Mouse (Mus musculus): Measurements from ENCODE around the gene Bola3.

The Bola3 gene
- long read RNA-seq, experiment 1, transcript Bola3-207 (4 exons, 2,312 nt), result major isoform, 187 of 199 reads
- long read RNA-seq, experiment 1, partial matches to known transcripts, result 0 of 199 reads
- long read RNA-seq, experiment 1, other reads (novel, unspliced or antisense), result 9 of 199 reads
- long read RNA-seq, experiment 2, transcript Bola3-207 (4 exons, 2,312 nt), result major isoform, 159 of 164 reads
- long read RNA-seq, experiment 2, partial matches to known transcripts, result 0 of 164 reads
- long read RNA-seq, experiment 2, other reads (novel, unspliced or antisense), result 4 of 164 reads

GRCm38 (mm10) chr6:83348873-83349272 lies at the start of gene Bola3:
Gene Bola3, plus strand, starts transcription at chr6:83349147.
- intact Hi-C loops (cut with DNase I), result no loop called here

DNA sequence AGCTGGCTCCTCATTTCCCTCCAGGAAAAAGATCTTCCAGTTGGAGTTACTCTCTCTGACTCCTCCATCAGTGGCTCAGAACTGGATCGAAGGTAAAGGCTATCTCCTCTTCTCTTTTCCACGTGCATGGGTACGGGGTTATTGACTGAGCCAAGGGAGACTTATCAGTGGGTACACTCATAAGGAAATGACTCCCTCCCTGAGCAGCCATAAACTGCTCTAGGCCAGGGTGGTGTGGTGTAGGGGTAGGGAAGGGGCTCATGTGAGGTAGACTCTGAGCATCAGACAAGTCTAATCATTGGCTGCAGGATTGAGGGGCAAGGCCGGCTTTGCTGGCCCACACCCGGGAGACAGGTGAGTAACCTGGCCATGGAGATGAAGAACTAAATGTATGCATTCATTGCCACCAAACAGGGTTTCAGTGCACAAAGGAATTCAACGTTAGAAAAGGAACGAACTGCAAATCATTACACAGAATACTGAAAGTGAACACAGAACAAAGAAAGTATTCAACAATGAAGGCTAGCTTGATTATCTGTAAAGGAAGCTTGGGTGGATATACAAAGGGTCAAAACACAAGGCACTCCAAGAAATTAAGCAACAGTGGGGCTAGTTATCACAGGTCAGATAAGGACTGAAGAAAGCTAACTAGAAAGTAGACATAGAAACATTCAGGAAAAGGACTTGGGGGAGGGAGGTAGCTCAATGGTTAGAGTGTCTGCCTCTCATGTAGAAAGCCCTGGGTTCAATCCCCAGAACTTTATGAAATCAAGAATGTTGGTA lies 48.3 kb upstream of the Bola3 start:
- intact Hi-C loops (cut with DNase I), result no loop called here

- intact Hi-C loops (cut with DNase I), result no loop called here
Measured at GRCm38 (mm10) chr6:83301294-83301693, 47.7 kb upstream of the Bola3 start.

DNA sequence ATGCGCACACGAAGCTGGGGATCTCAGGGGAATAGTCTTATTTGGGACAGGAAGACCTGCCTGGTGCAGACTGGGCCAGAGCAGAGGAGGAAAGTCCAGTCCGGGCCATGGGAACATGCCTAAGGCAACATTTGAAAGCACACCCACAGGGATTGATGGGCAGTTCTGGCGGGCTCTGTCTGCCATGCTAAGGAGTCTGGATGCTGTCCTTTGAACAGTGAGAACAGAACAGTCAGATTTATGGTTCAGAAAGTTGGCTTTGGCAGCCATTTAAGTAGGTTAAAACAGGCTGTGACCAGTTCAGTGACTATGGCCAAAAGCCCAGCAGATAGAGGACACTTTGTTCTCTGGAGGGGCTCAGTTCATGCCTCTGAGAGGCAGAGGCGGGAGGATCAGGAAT lies 46.7 kb upstream of the Bola3 start:
- intact Hi-C loops (cut with DNase I), result no loop called here

DNA sequence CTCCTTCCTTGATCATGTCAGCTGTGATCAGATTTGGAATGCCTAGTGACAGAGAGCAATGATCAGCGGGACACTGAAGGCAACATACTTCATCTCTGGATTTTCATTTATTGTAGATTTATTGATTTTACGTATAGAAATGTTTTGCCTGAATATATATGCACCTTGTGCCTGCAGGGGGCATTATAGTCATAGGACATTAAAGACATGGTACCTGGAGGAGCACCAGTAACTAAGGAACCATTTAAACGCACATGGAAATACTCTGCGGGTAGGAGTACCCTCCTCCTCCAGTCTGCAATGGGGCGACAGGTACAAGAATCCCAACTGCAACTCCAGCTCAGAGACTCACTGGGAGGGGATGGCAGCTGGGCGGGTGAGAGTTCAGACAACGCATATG lies 39.9 kb upstream of the Bola3 start:
- intact Hi-C loops (cut with DNase I), result no loop called here

DNA sequence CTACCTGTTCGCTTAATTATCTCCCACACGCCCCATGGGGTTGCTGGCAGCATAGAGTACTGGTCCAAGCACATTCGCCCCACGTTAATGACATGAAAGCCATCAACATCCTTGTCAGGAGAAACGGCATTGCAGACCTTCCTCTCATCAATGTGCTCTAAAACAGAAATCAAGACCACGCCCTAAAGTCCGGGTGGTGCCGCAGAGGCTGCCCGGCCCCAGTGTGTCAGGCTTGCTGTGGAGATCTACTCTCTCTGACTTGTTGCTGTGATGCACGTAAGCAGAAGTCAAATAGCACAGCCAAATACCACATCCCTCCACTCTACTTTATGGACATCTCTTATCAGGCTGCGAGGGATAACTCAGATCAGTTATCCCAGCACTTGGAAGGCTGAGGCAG lies 37.7 kb upstream of the Bola3 start:
- intact Hi-C loops (cut with DNase I), result no loop called here

- intact Hi-C loops (cut with DNase I), result no loop called here
Measured at GRCm38 (mm10) chr6:83312021-83312420, 36.9 kb upstream of the Bola3 start.

- intact Hi-C loops (cut with DNase I), result no loop called here
Measured at GRCm38 (mm10) chr6:83312514-83312913, 36.4 kb upstream of the Bola3 start.

DNA sequence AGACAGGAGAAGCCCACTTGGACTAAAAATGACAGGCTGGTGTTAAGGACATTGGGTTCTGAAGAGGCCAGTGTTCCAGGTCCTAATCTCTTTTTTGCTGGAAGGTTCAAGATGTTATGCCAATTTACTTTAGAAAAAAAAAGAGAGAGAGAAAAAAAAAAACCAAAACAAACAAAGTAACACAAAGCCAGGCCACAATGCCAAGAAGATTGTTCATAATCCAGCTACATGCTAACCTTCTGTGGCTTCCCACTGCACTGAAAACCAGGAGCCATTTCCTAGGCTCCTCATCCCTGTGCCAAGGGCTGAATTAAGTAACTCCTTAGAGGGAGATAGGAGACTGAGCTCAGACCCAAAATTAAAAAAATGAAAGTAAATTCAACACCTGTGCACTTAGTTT lies 33.7 kb upstream of the Bola3 start:
- intact Hi-C loops (cut with DNase I), result no loop called here

DNA sequence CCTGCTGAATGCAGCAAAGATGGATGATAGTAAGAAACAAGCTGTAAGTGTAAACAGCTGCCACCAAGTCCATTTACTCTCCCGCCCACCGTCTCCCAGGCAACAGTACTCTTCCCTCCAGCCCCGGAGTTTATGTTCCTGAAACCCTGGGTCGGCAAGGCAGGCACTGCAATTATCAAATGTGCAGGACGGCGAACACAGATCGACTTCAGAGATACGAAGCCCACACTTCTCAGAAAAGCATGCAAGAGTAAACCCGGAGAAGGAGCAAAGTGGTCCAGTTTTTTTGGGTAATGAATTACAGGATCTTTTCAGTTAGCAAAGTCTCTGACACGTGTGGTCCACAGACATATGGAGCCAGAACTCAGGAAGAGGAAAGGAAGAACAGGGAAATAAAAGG lies 32.9 kb upstream of the Bola3 start:
- intact Hi-C loops (cut with DNase I), result no loop called here

DNA sequence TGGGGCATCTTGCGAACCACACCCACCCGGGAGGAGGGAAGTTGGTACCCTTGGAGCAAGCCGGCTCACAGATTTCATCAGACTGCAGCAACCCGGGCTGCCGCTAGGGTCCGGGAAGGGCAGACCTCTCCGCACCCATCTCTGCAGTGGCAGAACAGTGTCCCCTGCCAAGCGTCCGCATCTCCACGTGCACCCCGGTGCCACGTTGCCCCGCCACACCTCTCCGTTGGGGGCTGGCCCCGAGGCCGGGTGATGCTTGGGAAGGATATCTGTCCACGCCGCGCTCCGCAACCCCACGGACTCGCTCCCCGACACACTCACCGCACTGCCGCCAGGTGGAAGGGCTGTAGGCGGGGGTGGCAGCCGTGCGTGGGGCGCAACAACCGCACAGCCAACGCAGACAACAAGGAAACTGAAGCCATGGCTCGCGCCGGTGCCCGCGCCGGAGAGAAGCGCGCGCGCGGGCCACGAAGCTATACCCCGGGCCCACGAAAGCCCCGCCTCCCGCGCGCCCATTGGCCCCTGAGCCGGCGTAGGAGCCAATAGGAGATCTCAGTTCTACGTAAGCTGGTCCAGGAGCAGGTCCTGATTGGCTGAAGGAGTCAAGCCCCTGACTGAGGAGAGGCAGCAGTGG lies 31.7 kb upstream of the Bola3 start:
- intact Hi-C loops (cut with DNase I), result no loop called here

GRCm38 (mm10) chr6:83321927-83322326 lies 27.0 kb upstream of the Bola3 start:
- intact Hi-C loops (cut with DNase I), result no loop called here

- intact Hi-C loops (cut with DNase I), result no loop called here
Measured at GRCm38 (mm10) chr6:83322794-83323193, 26.2 kb upstream of the Bola3 start.

DNA sequence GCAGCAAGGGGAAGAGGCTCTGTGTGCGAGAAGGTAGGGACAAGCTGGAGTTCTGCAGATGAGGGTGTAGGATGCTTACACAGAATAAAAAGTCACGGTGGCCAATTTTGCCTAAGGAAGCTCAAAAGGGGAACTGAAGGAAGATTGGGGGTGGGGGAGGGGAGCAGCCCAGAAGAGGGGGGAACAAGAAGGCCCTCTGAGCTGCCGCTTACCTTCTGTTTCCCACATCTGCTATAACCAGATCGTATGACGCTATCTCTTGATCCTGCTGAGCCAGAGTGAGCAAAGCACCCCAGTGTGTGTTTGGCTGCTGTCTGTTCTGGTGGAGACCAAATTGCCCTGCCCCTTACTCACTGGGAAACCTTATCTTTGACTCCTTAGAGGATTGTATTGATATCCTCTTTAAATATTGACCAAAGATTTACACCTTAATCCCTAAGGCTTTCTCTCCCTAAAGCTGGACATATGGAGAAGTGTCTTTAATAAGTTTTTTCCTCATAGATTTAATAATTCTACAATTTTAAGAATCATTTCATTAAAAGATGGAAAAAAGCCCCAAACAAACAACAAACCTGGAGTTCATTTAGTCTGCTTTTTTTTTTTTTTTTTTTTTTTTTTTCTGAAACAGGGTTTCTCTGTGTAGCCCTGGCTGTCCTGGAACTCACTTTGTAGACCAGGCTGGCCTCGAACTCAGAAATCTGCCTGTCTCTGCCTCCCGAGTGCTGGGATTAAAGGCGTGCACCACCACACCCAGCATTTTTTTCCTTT lies 25.1 kb upstream of the Bola3 start:
- intact Hi-C loops (cut with DNase I), result no loop called here

DNA sequence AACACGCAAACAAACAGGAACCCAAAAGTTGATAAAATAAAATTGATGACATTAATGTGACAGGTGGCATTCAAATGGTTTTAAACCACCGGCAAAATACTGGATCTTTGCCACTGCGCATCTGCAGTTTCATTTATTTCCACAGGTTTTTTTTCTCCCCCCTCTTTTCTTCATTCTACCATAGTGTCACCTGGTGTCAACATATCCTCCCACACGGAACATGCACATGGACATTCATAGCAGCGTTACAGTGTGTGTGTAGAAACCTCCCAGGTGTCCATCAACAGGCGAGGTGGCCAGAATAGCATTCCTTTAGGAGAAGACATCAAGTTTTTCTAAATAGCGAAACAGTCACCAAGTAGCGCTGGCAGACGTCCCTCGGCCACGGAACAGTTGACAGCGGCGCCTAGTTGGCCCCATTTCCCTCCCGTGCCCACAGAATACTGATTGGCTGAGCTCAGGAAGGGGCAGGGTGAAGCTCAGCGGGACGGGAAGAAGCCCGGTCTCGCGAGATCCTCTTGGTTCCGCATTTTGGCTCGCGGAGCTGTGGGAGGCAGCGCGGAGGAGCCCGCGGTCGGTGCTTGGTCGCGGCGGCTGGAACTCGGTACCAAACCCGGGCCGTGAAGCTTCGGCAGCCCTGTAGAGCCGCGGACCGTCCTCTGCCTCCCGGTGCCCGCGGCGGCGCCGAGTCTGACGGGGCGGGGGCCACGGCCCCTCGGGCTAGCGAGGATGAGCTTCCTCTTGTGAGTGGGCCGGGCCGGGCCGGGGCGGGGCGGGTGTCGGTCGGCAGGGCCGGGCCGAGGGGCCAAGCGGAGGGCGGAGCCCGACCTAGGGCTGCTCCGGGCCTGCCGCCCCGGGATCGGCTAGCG lies 23.2 kb upstream of the Bola3 start, which contains the start of the genes Mthfd2 and Mob1a:
Gene Mthfd2 (minus strand): TSS at position 384 of the 869 bp plus-strand sequence.
Gene Mob1a (plus strand): TSS at position 492 of the 869 bp plus-strand sequence.
- intact Hi-C loops (cut with DNase I), result no loop called here

DNA sequence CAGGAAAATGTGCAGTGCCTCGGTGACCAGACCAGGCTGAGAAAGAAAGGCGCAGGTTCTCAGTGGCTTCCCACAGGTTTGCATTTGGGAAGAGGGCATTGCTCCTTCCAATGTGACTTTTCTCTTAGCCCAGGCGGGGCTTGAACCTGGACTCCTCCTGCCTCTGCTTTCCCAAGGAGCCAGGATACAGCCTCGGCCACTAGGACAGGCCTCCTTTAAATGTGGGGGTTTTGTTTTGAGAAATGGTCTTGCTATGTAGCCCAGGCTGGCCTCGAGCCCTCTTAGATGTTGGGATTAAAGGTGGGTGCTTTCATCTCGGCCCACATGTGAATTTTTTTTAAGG lies 22.6 kb upstream of the Bola3 start:
- intact Hi-C loops (cut with DNase I), result no loop called here

GRCm38 (mm10) chr6:83326761-83327160 lies 22.2 kb upstream of the Bola3 start:
- intact Hi-C loops (cut with DNase I), result no loop called here

GRCm38 (mm10) chr6:83327591-83328190 lies 21.3 kb upstream of the Bola3 start:
- intact Hi-C loops (cut with DNase I), result no loop called here

DNA sequence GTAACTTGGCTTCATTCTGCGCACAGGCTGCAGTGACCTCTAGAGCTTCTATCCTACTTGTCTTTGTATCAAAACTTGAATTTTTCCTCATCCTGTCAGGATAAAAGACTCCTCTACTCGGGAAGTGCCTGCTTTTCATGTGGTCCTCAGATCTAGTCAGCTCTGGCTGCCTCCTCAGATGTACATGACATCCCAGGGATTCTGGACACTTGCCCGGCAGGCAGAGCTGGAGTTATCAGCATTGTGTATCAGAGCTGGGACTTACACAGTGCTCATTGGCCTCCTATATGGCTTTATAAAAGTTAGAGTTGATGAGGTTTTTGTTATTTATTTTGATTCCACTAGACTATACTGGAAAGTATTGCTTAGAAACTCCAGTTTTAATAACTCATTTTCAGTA lies 7.6 kb upstream of the Bola3 start:
- intact Hi-C loops (cut with DNase I), result no loop called here

GRCm38 (mm10) chr6:83342957-83343356 lies 6.0 kb upstream of the Bola3 start:
- intact Hi-C loops (cut with DNase I), result no loop called here

Data from adrenal gland (tissue).